Mouse (Mus musculus) gastrocnemius, adult 2 months (tissue): ENCODE results near the gene Fahd1. TPM values are rescaled to one million over a fixed set of nuclear protein-coding genes. Genes with fewer than 3 reads are reported as not detected.

Experiments used
- DNase-seq: peaks from one replicate; pipeline ENCODE4 v3.0.0; 2022
- H3K27ac ChIP-seq: fragments of 200-600 bp; 2 replicates; pipeline ENCODE4 v1.8.1; 2022; ENCODE audit warnings: mild to moderate bottlenecking
- H3K4me3 ChIP-seq: fragments of 200-600 bp; 2 replicates; pipeline ENCODE4 v1.8.1; 2022; ENCODE audit warnings: mild to moderate bottlenecking, moderate library complexity
- CTCF ChIP-seq: fragments of 200-600 bp; IDR thresholded peaks from 2 replicates; pipeline ENCODE4 v1.8.1; 2022; ENCODE audit warnings: antibody characterized with exemption, mild to moderate bottlenecking, moderate library complexity
- intact Hi-C: fragments of 180-260 bp; cut with DNase I; formaldehyde crosslinking; loops from one replicate; pipeline ENCODE4 v1.15.1; 2025
- long read RNA-seq, 2 experiments: library from polyadenylated mRNA; stranded (forward); transcript quantifications; one replicate each; pipeline ENCODE4 v2.0.0; 2021
- total RNA-seq, 2 experiments: library from RNA; stranded (reverse); gene quantifications; 2 replicates each; pipeline ENCODE4 v1.2.3; 2021

Fahd1 gene
- total RNA-seq = 10 to 100 TPM; 34.6 to 50.6 TPM
- long read RNA-seq, experiment 1, transcript Fahd1-201 (1 exons, 1,473 nt) = major isoform, 56 of 56 reads
- long read RNA-seq, experiment 1, partial matches to known transcripts = 0 of 56 reads
- long read RNA-seq, experiment 1, other reads (novel, unspliced or antisense) = 0 of 56 reads
- long read RNA-seq, experiment 2, transcript Fahd1-201 (1 exons, 1,473 nt) = major isoform, 68 of 68 reads
- long read RNA-seq, experiment 2, partial matches to known transcripts = 0 of 68 reads
- long read RNA-seq, experiment 2, other reads (novel, unspliced or antisense) = 0 of 68 reads

GRCm38 (mm10) chr17:24850065-24850772 is at the start of gene Fahd1:
Fahd1 (minus strand) TSS chr17:24850364.
- peak; percentile 25 for TF ChIP-seq CTCF
- peak; percentile 97 for DNase-seq
- intact Hi-C loops = loop anchor here (5.0 kb wide), 1 partner anchor 37 kb away; the partner anchor contains the start of genes Nubp2 and Spsb3
- Histone ChIP-seq H3K4me3 (peak within 1 kb of the TSS; percentile 97), H3K27ac (peak within 1 kb of the TSS; percentile 99)

DNA sequence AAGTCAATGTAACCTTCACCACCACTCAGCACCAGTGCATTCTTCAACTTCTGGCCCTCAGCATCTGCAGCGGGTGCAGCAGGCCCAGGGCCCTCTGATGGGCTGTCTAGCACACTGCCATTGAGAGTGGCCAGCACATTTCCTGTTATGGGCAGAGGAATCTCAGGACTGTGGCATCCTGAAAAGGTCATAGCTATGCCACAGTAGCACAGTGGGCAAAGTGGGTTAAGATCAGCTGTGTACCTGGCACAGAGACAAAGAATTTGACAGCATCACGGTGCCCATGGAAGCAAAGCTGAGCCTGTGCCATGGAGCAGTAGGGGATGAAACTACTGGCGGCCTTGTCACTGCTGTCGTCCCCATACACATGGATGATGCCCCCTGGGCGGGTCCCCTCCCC is 49.0 kb upstream of the Fahd1 start:
- no peak for TF ChIP-seq CTCF
- no peak overlapping the region for H3K4me3 ChIP-seq
- peak; percentile 26 for DNase-seq
- no peak overlapping the region for H3K27ac ChIP-seq
- intact Hi-C loops = no loop called here

- no peak overlapping the region for H3K27ac ChIP-seq
- TF ChIP-seq CTCF = no peak
- no peak overlapping the region for H3K4me3 ChIP-seq
- peak; percentile 26 for DNase-seq
- intact Hi-C loops = no loop called here
Observed at GRCm38 (mm10) chr17:24898041-24898854, 48.1 kb upstream of the Fahd1 start.

DNA sequence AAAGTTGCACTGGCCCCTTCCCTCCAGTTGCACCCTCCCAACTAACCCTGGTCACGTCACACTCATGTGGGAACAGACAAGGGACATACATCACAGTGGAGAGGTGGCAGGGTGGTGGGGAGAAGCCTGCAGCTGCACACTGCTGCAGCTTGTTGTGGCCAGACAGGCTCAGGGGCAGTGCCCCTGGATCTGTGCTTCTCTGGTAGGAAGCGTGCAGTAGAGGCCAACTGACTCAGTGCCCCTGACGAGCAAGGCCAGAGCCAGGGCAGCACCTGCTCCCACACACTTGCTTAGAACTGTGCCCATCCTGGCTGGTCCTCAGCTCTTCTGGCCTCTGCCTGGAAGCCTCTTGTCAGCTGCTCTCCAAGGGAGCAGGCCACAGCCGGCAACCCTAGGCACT is 47.4 kb upstream of the Fahd1 start:
- TF ChIP-seq CTCF = no peak
- H3K4me3 ChIP-seq = peak overlapping the region; percentile 80
- intact Hi-C loops = no loop called here
- DNase-seq = no peak
- no peak overlapping the region for H3K27ac ChIP-seq

DNA sequence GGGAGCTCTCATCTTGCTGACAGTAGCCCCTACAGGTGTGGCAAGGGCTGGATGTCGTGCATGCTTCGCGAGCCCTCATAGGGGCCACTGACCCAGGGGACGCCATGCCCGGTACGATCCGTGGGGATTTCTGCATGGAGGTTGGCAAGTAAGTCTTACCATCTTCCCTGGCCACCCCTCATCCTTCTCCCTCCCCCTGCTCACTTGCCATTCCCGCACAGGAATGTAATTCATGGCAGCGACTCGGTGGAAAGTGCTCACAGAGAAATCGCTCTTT is 46.8 kb upstream of the Fahd1 start:
- Histone ChIP-seq H3K4me3 (peak overlapping the region; percentile 80), H3K27ac (peak overlapping the region; percentile 96)
- intact Hi-C loops = no loop called here
- no peak for TF ChIP-seq CTCF
- no peak for DNase-seq

GRCm38 (mm10) chr17:24896241-24896992 is 46.3 kb upstream of the Fahd1 start, which contains the start of gene Nme3:
Nme3 (plus strand) TSS chr17:24896500.
- peak within 1 kb of the TSS; percentile 96 for H3K27ac ChIP-seq
- DNase-seq = peak; percentile 86
- intact Hi-C loops = no loop called here
- TF ChIP-seq CTCF = no peak
- peak within 1 kb of the TSS; percentile 80 for H3K4me3 ChIP-seq

- DNase-seq = peak; percentile 54
- Histone ChIP-seq H3K4me3 (peak overlapping the region; percentile 80), H3K27ac (peak overlapping the region; percentile 96)
- intact Hi-C loops = no loop called here
- no peak for TF ChIP-seq CTCF
Observed at GRCm38 (mm10) chr17:24895571-24896240, 45.5 kb upstream of the Fahd1 start.

DNA sequence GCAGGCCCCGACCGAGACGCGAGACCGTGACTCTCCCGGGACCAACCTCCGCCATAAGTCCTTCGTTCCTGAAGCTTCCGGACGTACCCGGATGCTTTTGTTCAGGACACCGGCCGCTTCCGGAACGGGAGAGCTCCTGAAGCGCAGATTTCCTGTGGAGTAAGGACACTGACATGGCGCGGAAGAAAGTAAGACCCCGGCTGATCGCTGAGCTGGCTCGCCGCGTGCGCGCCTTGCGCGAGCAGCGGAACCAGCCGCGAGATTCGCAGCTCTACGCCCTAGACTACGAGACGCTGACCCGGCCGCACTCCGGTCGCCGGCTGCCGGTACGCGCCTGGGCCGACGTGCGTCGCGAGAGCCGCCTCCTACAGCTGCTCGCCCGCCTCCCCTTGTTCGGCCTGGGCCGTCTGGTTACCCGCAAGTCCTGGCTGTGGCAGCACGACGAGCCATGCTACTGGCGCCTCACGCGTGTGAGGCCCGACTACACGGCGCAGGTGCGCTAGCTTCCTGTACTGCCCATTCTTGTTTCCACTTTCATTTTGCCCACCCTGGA is 44.9 kb upstream of the Fahd1 start, which contains the start of the genes Eme2 and Mrps34:
Gene Eme2 (minus strand): TSS at position 93 of the 553 bp plus-strand sequence.
Gene Mrps34 (plus strand): TSS at position 122 of the 553 bp plus-strand sequence.
- peak; percentile 88 for DNase-seq
- intact Hi-C loops = no loop called here

DNA sequence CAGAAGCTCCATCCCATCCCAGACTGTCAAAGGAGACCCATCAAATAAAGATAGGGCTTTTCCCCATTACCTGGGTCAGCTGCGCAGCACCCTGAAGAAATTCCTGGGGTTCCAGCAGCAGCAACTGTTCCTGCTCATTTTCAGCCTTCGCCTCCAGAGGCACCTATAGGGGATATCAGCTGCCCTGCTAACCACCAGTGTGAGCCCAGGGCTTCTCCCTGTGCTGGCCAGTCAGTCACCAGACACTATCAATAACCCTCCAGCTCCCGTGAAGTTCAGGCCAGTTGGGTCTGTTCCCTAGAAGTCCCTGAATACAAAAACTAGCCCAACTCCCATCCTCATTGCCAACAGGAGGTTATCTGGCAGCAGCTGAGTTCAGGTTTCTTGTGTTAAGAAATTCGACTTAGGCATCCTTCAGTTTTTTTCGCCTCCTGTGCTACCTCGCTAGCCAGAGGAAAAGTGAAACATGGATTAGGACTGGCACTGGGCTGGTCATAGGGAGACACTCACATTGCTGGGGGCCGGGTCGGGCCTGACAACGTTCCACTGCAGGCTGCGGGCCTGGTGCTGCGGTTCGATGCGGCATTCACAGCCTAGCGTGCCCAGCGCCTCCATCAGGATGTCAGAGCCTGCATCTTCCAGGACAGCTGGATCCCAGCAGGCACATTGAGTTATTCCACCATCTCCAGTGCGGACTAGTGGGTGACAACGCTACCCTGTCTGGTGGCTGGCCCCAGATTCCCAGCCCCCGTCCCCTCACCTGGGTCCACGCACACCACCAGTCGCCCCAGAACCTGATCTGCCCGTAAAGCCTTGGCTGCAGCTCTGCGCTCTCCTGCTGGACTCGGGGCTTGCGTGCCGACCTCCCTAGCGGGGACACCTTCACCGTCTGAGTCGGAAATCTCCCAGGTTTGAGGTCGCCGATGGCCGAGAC is 44.2 kb upstream of the Fahd1 start:
- no peak for TF ChIP-seq CTCF
- DNase-seq = no peak
- H3K4me3 ChIP-seq = peak overlapping the region; percentile 80
- H3K27ac ChIP-seq = peak overlapping the region; percentile 96
- intact Hi-C loops = no loop called here

More for the DNA sequence above, 44.9 kb upstream of the Fahd1 start, which contains the start of the genes Eme2 and Mrps34:
- TF ChIP-seq CTCF = no peak
- peak within 1 kb of the TSS; percentile 80 for H3K4me3 ChIP-seq
- peak within 1 kb of the TSS; percentile 96 for H3K27ac ChIP-seq

DNA sequence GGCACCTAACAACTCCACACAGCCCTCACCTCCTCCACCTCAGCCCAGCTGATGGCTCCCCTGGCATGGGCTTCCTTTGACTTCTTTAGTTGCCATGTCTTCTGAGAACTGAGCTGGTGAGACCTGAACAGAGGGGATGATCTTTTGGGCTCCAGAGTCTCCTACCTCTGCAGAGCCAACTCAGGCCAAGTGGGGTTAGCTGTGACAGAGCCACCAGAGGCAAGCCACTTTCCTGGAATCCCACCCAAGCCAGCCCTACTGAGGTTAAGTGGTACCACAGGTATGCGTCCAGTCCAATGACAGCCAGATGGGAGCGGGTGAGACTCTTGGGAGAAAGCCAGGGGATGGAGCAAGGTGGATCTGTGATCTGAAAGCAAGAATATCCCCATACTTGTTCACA is 43.1 kb upstream of the Fahd1 start:
- no peak for TF ChIP-seq CTCF
- Histone ChIP-seq H3K4me3 (peak overlapping the region; percentile 80), H3K27ac (no peak overlapping the region)
- no peak for DNase-seq
- intact Hi-C loops = no loop called here
